Mouse (Mus musculus): ENCODE data around the gene Wdfy2.
A peak's percentile ranks its signal among the peaks of the same experiment; 100 is the strongest.

Gene Wdfy2

DNA sequence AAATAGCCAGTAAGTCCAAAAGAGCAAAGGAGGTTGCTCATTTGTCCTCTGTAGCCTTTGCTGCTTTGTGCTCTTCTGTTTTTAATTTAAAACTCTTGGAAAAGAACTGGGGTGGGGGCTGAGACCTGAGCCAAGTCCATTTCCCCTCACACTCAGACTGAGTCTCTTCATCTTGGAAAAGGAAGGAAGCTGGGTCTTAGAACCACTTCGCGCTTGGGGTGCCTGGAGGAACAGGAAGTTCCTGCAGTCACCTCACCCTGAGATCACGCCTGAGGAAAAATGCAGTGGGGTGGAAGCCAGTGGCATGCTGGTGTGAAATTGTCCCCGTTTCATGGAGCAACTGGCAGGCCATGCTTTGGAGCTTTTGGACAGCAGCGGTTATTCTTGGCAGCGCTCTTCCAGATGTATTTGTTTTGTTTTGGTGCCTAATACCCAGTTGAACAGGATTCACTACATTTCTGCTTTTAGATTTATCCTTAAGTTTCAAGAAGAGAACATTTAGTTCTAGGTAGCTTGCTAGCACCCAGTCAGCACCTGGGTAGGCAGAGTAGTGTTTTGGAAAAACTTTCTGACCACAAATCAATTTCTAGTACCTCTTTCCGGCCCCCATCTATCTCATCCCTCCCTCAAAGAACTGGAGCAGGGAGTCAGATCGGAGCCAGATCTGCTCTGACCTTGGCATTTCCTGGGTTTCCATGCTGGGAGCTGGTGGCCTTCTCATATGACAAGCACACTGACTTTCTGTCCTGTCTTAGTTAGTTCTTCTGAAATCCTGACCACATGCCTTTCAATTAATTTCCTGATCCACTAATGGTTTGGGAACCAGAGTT lies 7.7 kb downstream of the Wdfy2 start:
- no peak for DNase-seq

DNA sequence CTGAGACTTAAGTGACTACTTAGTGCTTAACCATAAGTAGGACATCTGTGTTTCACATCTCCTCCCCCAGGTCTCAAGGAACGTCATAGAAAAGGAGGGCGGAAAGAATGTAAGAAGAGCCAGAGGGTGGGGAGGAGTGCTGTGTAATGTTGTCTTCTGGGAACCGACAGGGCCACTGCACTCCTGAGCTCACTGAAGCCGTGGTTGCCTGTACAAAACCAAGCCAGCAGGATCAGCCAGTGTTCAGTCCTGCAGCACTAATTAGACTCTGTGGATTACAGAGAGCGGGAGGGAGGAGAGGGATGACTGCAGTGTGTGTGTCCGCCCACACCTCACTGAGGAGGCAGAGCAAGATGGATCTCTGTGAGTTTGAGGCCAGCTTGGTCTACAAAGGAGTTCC lies 13.5 kb downstream of the Wdfy2 start:
- no peak for DNase-seq

DNA sequence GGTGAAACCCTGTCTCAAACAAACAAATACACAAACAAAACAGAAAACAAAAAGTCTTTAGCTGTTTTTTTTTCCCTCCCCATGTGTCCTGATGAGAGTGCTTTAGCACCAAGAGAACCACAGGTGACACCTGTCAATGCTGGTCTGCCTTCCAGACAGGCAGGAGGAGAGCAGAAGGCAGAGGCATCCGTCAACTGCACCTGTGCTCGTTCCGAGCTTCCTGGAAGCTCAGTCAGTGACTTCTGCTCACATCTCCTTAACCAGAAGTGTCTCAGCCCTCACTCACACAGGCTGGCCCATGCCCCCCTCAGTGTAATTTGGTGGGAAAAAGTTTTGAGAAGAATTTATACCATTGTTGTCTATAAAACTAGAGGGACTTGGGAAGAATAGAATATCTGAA lies 15.4 kb downstream of the Wdfy2 start:
- no peak for DNase-seq

DNA sequence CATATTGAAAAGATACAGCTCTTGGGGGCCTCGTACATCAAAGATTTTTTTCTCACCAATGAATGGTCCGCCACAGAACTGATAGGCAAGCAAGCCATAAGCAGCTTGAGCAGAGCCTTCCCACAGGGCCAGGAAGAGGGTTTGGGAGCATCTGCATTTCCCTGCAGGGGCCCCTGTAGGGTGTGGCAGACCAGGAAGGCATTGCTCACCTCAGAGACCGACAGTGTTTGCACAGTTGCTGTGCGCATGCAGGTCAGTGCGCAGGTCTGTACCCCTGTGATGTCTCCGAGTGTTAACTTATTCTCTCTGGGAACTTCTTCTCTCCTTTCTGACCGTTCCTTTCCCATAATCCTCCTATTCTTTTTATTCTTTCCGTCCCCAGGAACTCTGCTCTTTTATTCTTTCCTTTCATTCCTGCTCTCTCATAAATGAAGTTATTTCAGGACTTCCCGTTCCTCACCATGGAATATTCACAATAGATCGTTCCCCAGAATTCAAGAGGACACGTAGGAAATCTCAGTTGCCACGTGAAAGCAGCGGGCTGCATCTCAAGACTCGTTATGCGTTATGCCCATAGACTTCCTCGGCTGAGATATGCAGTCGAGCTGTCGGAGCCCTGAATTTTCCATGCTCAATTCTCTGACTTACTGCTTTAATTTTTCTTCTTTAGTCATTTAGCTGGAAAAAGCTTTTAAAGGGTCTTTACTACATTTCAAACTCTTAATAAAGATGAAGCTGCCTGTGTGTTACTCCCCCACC lies 17.8 kb downstream of the Wdfy2 start:
- DNase-seq = no peak

DNA sequence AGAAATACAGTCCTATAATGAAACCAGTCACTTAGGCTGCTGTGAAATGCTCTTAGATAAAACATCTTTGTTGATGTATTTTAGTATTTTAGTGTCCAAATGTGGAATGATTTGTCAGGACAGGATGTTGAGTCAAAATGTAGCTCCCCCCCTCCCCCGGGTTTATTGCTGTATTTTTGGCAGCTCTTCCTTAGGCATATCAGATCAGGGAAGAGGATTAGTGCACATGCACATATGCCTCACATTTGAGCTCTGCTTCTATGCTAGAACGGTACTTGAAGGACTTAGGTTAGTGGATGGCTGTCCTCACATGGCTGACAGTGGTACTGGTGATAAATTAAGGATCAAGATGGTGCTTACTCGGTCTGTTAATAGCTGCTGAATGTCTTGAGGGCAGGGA lies 18.4 kb downstream of the Wdfy2 start:
- DNase-seq = no peak

DNA sequence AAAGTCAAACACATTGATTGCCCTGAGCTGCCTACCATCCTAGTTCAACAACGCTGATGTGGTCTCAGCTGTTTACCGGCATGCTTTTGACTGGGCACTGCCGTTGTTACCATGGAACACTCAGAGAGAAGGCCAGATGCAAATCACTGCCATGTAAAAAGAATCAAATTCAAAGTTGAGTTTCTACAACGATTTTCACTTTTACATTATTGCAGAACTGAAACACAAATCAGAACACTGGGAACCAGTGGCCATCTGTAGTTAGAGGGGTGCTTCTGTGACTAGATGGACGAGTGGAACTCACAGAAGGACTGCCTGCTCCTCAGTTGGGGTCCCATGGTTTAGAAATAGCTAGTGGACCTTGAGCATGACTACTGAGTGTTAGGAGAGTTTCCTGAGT lies 19.0 kb downstream of the Wdfy2 start:
- no peak for DNase-seq

DNA sequence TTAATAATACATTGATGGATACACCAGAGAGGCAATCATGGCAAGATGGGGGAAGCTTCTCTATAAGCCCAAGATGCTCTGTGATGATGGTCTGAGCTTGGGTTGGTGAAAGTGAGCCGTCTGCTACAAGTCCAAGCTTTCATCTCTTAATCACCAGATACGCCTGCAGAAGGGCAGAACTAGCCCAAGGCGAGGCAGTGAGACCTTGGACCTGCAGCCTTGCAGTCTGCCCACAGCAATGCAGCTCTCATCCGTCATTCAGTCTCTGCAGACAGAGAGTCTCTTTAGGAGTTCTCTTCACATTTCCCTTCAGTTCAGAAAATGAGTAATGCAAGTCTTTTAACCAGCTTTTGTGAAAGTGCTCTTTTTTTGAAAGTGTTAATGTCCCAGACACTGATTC lies 20.4 kb downstream of the Wdfy2 start:
- no peak for DNase-seq

DNA sequence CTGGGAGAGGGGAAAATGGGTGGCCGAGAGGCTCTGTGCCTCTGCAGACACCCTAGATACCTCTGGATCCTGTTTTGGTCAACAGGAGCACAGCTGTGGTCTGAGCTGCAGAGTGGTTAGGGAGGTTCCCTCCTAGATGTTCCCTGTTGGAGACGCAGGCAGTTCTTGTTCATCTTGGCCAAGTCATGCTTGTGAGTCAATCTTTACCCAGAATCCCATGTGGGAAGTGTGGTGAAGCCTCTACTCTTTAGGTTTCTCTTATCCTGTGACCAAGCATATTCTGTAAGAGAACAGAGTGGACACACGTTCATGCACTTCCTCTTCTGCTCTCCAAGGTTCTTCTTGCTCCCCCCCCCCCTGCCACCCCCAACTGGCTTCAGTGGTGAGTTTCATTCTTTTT lies 20.8 kb downstream of the Wdfy2 start:
- DNase-seq = peak in 1 of 2 experiments; percentile 17

DNA sequence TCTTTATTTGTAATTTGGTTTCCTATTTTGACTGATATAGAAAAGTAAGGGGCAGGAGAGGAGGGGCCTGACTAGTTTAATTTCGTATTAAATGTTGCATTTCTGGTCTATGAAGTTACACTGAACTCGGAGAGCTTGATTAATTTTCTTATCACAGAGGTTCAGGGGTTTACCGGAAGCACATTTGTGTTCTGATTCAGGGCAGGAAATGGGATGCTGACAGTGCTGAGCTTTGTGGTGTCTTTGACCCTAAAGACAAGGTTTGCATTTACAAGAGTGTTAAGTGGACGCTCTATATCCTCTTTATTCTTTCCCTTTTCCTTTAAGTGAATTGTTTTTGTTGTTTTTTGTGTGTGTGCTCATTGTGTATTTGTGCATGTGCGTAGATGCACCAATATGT lies 25.1 kb downstream of the Wdfy2 start:
- DNase-seq = no peak

DNA sequence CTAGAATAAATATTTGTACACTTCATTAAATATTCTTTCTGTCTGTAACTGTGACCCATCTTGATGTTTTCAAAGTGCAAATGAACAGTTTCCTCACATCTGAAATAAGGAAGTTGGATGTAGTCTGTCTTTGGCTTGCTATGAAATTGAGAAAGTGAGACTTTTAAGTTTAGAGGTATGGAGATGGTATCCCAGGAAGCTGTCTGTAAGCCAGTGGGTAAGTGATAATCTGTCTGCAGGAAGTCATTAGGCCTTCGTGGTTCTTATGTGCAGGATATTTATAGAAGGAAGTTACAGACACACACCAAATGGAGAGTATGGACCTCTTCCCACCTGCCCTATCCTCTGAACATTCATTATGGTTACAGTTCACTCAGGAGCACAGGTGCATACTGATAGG lies 26.8 kb downstream of the Wdfy2 start:
- DNase-seq = peak in 1 of 2 experiments; percentile 15

DNA sequence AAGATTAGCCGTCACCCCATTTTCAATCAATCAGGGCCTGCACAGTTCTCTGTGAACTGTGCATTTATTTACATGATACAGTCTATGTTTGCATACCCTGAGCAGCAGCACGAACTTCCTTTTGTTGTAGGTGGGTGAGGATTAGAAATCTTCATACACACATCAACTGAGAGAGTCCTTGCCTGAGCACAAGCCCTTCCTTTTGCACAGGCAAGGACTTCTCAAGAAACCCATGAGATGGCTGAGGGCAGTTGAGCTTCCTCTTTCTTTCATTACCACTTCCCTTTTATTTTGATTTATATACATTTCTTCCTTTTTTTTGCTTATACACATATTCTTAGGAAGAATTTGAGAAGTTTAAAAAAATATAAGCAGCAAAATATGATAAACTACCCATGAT lies 27.9 kb downstream of the Wdfy2 start:
- DNase-seq = peak; percentile 49 to 57

DNA sequence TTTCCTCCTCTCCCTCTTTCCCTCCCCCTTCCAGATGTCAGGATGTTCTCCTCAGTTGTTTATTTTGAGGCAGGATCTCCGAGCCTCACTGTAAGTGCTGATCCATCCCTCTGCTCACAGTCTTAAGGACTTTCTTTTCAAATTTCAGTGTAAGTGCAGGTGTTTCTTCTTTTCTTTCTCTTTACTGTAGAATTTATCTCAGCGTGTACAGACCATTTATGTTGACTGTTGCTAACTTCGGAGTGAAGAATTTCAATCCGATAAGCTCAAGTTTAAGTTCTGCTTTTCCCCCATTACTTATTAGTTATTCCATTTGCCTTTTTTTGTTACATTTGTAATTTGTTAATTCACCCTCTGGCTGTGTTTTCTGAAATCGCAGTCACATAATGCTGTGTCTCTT lies 29.6 kb downstream of the Wdfy2 start:
- no peak for DNase-seq

DNA sequence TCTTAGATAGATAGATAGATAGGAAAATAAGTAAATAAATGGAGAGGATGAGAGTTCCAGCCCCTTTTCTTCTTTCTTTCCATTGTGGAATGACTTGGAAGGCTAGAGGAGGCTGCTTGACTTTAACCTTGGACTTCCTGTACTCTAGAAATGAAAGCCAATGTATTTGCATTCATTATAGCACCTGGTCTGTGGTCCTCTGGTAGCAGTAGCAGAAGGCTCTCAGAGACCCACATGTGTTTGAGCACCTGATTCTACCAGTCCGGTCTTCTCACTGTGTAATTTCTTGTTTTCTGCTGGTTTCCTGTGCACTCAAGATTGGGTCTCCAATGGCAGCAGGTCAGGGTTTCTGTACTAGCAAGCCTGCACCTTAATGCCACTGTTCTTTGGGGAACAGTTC lies 30.1 kb downstream of the Wdfy2 start:
- DNase-seq = peak; percentile 17 to 23

DNA sequence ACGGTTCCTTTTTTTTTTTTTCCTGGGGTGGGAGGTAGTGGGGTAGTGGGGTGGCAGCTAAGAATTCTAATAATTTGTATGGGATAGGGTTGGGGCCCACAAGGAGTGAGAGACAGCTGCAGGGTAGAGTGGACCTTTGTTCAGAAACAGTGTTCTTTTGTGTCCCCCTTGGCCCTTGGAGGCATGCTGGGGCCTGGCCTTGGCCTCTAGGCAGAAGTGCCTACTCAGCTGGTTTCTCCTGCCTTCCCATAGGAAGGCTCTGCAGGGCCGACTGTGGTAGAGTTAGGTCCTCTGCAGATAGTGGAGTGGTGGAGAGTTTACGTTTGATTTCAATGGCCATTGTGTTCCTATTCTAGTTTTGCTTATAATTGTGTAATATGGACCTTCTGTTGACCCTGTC lies 30.8 kb downstream of the Wdfy2 start:
- no peak for DNase-seq

DNA sequence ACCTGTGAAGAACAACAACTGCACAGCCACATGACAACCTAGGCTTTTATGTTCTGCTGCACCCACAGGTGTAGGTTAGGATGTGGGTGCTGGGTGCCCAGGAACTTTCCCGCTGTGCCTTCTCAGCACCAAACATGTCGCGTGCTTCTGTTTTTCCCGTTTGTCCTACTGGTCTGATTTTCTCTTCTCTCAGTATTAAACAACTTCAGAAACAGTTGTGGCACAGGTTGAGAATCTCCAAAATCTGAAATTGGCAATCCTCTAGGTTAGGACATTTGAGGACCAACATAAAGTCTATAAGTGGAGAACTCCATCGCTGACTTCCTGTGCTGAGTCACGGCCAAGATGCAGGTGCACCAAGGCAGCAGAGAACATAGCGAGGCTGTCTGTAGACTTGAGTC lies 32.8 kb downstream of the Wdfy2 start:
- DNase-seq = peak in 1 of 2 experiments; percentile 16

DNA sequence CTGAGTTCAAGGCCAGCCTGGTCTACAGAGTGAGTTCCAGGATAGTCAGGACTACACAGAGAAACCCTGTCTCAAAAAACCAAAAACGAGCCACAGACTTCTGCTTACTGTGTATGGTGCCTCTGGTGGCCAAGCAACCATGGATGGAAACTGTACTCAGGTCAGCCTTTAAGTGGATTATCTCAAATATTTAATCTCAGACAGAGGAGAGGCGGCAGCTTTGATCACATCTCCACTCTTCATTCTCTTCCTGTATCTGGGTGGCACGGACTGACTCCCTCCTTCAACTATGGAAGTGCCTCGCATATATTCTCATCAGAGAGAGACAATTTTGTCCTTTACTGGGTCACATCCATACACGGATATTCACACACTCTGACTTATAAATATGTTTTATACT lies 34.0 kb downstream of the Wdfy2 start:
- no peak for DNase-seq

DNA sequence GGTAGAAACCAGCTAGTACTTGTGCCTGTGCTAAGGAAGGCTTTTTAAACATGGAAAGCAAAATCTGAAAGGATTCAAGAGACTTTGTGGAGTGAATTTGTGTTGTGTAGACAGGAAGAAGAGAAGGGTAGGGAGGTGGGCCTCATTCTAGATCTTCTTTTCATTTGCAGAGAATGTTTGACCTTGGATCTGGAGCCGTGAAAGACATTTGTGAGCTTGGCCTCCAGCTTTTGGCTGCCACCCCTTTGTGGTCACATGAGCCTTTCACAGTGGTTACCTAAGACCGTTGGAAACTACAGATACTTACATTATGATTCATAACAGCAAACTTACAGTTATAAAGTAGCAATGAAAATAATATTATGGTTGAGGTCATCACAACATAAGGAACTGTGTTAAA lies 34.5 kb downstream of the Wdfy2 start:
- no peak for DNase-seq

DNA sequence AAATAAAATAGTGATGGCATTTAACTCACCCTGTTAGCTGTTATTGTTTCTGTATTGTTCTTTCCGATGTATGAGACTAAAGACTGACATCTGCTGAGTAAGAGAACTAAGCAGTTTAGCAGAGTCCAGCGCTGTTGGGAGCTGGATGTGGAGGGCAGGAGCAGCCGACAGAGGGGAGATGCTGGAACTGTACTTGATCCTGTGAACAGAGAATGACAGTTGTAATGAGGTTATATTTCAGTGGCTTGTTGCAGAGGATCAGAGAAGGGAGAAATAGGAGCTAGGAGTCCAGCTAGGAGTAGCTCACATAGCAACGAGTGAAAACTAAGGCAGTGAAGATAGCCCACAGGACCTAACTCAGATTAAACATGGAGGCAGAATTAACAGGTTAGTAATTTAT lies 36.3 kb downstream of the Wdfy2 start:
- no peak for DNase-seq

DNA sequence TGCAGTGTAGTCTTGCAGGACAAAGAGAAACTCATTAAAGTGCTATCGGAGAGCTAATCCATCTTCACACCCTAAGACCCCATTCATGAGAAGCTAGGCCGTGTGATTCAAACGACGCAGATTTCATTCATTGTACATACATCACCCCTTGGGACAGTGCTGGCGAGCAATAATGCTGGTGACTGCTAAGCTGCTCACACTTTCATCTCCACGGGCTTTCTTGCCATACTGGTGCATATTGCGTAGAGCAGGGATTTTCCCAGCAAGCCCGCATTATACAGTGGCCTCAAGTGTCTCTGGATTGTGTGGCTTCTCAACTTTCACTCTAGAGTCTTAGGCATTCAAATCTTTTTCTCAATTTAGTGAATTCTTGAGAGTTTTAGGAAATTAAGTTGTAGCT lies 36.9 kb downstream of the Wdfy2 start:
- no peak for DNase-seq

DNA sequence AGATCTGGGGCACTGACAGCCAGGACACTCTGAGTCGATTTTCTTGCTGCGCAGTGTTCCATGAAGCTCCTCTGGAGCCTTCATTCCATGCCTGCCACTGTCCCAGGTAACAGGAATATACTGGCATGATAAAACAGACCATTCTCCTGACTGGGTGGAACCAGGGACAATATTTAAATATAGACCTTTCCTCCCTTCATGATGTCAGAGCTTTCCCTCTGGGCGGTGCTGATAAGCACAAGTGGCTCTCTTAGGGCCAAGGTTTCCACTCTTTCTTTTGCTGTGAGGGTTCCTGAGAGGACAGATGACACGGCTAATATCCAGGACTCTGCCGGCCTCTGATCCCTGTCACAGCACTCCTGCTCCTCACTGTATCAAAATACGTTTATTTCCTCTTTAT lies 40.6 kb downstream of the Wdfy2 start:
- no peak for DNase-seq

DNA sequence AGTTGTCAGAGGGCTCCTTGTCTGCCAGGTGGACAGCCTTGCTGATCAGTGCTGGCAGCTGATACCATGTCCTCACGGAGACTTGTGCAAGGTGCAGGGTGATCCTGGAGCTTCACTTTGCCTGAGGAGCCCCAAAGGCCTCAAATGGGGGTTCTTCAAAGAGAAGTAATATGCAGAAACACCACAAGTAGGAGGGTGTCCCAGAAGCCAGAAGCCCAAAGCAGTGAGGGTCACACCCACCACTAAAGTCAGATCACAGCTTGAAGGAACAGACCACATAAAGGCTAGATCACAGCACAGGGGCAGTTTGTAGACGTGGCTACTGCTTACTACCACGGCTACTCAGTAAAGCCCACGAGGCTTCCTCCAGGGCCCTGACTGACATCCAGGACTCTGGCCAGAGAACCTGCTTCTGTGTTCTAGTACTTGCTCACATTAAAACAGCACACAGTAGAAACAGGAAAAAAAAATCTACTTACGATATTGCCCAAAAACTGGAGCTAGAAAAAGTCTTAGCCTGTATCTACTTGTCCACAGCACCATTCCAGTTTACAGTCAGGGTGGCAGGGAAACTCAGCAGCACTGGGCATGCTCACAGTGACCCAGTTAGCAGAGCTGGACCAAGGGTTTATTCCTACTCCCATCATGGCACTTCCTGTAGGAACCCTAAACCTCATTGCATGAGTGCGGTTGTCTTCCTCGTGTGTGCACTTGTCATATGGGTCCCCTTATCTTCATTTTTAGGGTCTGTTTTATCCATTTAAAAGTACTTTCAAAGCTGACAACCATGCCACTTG lies 41.4 kb downstream of the Wdfy2 start:
- DNase-seq = no peak

DNA sequence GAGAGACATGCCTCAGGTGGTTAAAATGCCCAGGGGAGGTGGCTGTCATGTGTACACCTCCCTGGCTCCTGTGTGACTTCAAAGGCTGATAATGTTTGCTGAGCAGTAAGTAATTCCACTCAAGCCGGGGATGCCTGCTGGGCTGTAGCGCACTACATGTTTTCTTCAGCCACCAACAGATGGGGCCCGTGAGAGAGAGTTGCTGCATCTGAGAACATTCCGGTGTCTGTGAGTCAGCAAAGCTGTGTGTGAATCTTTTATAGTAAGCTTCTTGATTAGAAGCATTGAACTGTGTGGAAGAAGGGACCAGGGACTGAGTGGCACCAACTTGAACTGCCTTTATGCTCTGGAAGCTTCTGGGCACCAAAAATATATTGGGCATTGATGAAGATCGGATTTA lies 42.0 kb downstream of the Wdfy2 start:
- peak; percentile 57 to 61 for DNase-seq

DNA sequence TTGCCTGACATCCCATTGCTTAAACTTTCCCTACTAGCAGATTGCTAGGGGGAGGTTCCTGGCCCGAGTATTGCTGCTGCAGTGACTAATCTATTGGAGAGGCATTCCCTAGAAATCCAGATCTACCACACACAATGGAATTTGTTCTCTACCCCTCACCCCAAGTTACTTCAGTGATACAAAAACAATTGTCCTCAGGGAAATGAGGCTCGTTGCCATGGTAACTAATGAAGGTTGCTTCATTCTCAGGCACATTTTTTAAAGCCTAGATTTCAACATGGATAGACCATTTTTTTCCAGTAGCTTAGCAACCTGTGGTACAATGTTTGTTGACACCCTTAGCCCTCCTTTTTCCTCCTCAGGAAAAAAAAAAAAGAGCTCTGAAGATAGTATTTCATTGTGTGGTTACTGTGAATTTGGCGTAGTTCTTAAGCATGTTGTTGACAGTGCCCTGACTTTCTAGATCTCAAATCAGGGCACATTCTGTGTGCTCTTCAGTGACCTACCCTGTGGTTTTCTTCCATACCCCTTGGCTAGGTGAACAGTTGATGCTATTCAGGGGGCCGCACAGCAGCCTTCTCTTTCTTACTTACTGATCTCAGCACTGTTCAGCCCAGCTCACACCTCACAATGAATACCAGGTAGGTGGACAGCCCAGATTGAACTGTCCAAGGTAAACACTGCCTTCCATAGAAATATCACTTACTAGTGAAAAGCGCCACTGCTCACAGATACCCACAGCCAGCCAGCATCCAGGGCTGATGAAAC lies 42.8 kb downstream of the Wdfy2 start:
- DNase-seq = no peak

Data from B cell, adult 2 months (primary cell).